Mouse (Mus musculus) kidney, postnatal 25 days (tissue): ENCODE results near the gene Dpp9.
"Not testable (repeated sequence)": the region's sequence is repeated elsewhere in the genome, so short reads cannot be mapped to it uniquely, and the experiment has no call there.

Source experiments
- DNase-seq, 2 experiments: peaks; one replicate each; pipeline ENCODE4 v3.0.0; 2021; ENCODE audit warnings: mixed read lengths in 2 of 2

The Dpp9 gene

GRCm38 (mm10) chr17:56218377-56219191, at the start of gene Dpp9:
Gene Dpp9 (minus strand): TSS chr17:56218905.
- DNase-seq: peak; percentile 90 to 97

GRCm38 (mm10) chr17:56266271-56266670, 47.6 kb upstream of the Dpp9 start:
- DNase-seq: peak in 1 of 2 experiments; percentile 42

- DNase-seq: no peak
Measured at GRCm38 (mm10) chr17:56265869-56266268, 47.2 kb upstream of the Dpp9 start.

- DNase-seq: no peak
Measured at GRCm38 (mm10) chr17:56265011-56265410, 46.3 kb upstream of the Dpp9 start.

GRCm38 (mm10) chr17:56264020-56264419, 45.3 kb upstream of the Dpp9 start:
- peak; percentile 86 to 90 for DNase-seq

- DNase-seq: no peak
Measured at GRCm38 (mm10) chr17:56262645-56263094, 44.0 kb upstream of the Dpp9 start.

- peak; percentile 38 to 75 for DNase-seq
Measured at GRCm38 (mm10) chr17:56261166-56261565, 42.5 kb upstream of the Dpp9 start.

GRCm38 (mm10) chr17:56259301-56260037, 40.8 kb upstream of the Dpp9 start:
- no peak for DNase-seq

GRCm38 (mm10) chr17:56258812-56259211, 40.1 kb upstream of the Dpp9 start:
- not testable (repeated sequence) for DNase-seq

GRCm38 (mm10) chr17:56258269-56258668, 39.6 kb upstream of the Dpp9 start:
- DNase-seq: not testable (repeated sequence)

- DNase-seq: peak; percentile 31 to 77
Measured at GRCm38 (mm10) chr17:56257181-56257894, 38.6 kb upstream of the Dpp9 start.

- peak; percentile 93 to 97 for DNase-seq
Measured at GRCm38 (mm10) chr17:56256239-56256881, 37.7 kb upstream of the Dpp9 start, which contains the start of gene Fem1a. Gene Fem1a (plus strand): TSS chr17:56256810.

GRCm38 (mm10) chr17:56255863-56256238, 37.1 kb upstream of the Dpp9 start:
- peak; percentile 99 for DNase-seq

GRCm38 (mm10) chr17:56255429-56255828, 36.7 kb upstream of the Dpp9 start:
- DNase-seq: no peak

GRCm38 (mm10) chr17:56254695-56255094, 36.0 kb upstream of the Dpp9 start:
- DNase-seq: no peak

GRCm38 (mm10) chr17:56251136-56251829, 32.6 kb upstream of the Dpp9 start:
- peak; percentile 72 to 87 for DNase-seq

- DNase-seq: no peak
Measured at GRCm38 (mm10) chr17:56245608-56246007, 26.9 kb upstream of the Dpp9 start.

- DNase-seq: peak; percentile 93 to 97
Measured at GRCm38 (mm10) chr17:56241541-56242401, 23.1 kb upstream of the Dpp9 start.

- peak; percentile 68 to 88 for DNase-seq
Measured at GRCm38 (mm10) chr17:56233818-56234469, 15.2 kb upstream of the Dpp9 start.

GRCm38 (mm10) chr17:56233389-56233788, 14.7 kb upstream of the Dpp9 start:
- no peak for DNase-seq
